Mouse (Mus musculus) C2C12 (cell line): ENCODE data around the gene Aagab. TPM values are rescaled to one million over a fixed set of nuclear protein-coding genes. Genes with fewer than 3 reads are reported as not detected.

ENCODE experiments used
- H3K27me3 ChIP-seq: one replicate; pipeline ENCODE4 v1.6.1; 2011; ENCODE audit not compliant: control insufficient read depth, insufficient read depth, insufficient read length
- H3K36me3 ChIP-seq: one replicate; pipeline ENCODE4 v1.6.1; 2011; ENCODE audit not compliant: control insufficient read depth, insufficient read depth
- H3K4me3 ChIP-seq: one replicate; pipeline ENCODE4 v1.5.1; 2011; ENCODE audit warnings: mild to moderate bottlenecking, control low read depth; ENCODE audit not compliant: poor library complexity, insufficient read depth, severe bottlenecking
- H3K79me2 ChIP-seq: one replicate; pipeline ENCODE4 v1.6.1; 2011; ENCODE audit not compliant: control insufficient read depth, insufficient read depth
- H3K79me3 ChIP-seq: one replicate; pipeline ENCODE4 v1.6.1; 2011; ENCODE audit warnings: low read depth, control low read depth
- H3ac ChIP-seq: one replicate; pipeline ENCODE3; 2011; ENCODE audit warnings: low read depth; ENCODE audit not compliant: control insufficient read depth, insufficient read length
- CEBPB ChIP-seq: IDR thresholded peaks from one replicate; pipeline ENCODE4 v1.6.1; 2011; ENCODE audit warnings: low read depth, mild to moderate bottlenecking, control low read depth, moderate library complexity
- CTCF ChIP-seq: IDR thresholded peaks from one replicate; pipeline ENCODE4 v1.5.1; 2011; ENCODE audit not compliant: control insufficient read depth, insufficient read depth, insufficient read length
- FOSL1 ChIP-seq: IDR thresholded peaks from one replicate; pipeline ENCODE4 v1.8.0; 2011; ENCODE audit warnings: mild to moderate bottlenecking, low read length; ENCODE audit not compliant: poor library complexity, insufficient read depth, severe bottlenecking
- MAX ChIP-seq: IDR thresholded peaks from one replicate; pipeline ENCODE4 v1.6.1; 2011; ENCODE audit warnings: mild to moderate bottlenecking, control low read depth
- MYOD1 ChIP-seq: IDR thresholded peaks from one replicate; pipeline ENCODE4 v1.6.1; 2011; ENCODE audit warnings: low read depth; ENCODE audit not compliant: control insufficient read depth, insufficient read length
- MYOG ChIP-seq: IDR thresholded peaks from one replicate; pipeline ENCODE4 v1.6.1; 2011; ENCODE audit not compliant: control insufficient read depth, insufficient read length; ENCODE audit errors: extremely low read depth
- USF1 ChIP-seq: IDR thresholded peaks from one replicate; pipeline ENCODE4 v1.6.1; 2011; ENCODE audit warnings: low read depth, mild to moderate bottlenecking, control low read depth, moderate library complexity
- polyA plus RNA-seq: library from polyadenylated mRNA; unstranded; fragments of >200 nt; fragmentation: generic; extraction: Trizol; gene quantifications from one replicate; pipeline ENCODE4 v1.2.1, GENCODE M21; 2012; ENCODE audit warnings: missing spikeins

The Aagab gene
- polyA plus RNA-seq, 1 experiment: 9.1 TPM

DNA sequence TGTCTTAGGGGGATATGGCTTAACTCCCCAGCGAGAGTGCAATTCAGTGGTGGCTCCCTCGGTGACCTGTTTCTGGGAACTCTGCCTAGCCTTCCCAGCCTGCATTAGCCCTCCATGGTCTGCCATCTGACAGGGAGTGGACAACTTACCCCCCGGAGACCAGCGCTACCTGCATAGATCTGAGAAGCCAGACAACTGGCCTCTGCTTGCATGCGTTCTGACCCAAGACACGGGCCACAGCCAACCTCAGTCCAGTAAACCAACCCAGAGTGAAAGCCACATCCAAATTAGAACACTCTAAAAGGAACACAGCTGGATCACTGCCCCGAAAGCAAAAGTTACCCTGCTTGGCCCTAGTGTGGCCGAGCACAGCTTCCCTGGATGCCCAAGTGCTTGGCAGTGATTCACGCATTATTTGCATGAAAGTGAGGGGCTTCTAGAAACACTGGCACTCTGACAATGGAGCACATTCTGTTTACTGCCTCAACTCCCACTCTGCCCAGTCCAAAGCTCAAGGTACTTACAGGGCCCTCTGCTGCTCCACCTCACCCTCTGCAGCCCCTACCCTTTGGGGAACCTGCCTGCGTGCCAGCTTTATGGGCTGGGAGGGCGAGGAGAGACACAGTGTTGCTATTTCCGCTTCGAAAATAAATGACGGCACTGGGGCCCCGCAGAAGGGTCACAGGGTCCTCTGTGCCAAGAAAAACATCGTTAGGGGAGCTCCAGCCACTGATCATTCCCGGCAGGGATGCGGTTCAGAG is 64.3 kb downstream of the Aagab start:
- TF ChIP-seq CEBPB: no peak
- TF ChIP-seq MYOG: no peak
- no peak for TF ChIP-seq USF1
- no peak for TF ChIP-seq MYOD1
- no peak for TF ChIP-seq CTCF
- no peak for TF ChIP-seq FOSL1
- no peak for TF ChIP-seq MAX
- H3K36me3 ChIP-seq: no peaks in the 10 kb centered on the region
- no peak overlapping the region for H3ac ChIP-seq

GRCm38 (mm10) chr9:63667373-63667724 is 64.9 kb downstream of the Aagab start:
- H3K4me3 ChIP-seq: no peak overlapping the region
- no peaks in the 10 kb centered on the region for H3K27me3 ChIP-seq
- no peak overlapping the region for H3ac ChIP-seq
- H3K79me3 ChIP-seq: peaks cover 3% of the 10 kb centered on the region
- TF ChIP-seq CEBPB (no peak), CTCF (no peak), USF1 (no peak), MAX (no peak), MYOD1 (no peak), MYOG (no peak), FOSL1 (no peak)
- H3K79me2 ChIP-seq: peaks cover 3% of the 10 kb centered on the region
- H3K36me3 ChIP-seq: no peaks in the 10 kb centered on the region

More for the DNA sequence above, 64.3 kb downstream of the Aagab start:
- Histone ChIP-seq H3K27me3 (no peaks in the 10 kb centered on the region), H3K4me3 (no peak overlapping the region), H3K79me2 (no peaks in the 10 kb centered on the region), H3K79me3 (peaks cover 2% of the 10 kb centered on the region)

DNA sequence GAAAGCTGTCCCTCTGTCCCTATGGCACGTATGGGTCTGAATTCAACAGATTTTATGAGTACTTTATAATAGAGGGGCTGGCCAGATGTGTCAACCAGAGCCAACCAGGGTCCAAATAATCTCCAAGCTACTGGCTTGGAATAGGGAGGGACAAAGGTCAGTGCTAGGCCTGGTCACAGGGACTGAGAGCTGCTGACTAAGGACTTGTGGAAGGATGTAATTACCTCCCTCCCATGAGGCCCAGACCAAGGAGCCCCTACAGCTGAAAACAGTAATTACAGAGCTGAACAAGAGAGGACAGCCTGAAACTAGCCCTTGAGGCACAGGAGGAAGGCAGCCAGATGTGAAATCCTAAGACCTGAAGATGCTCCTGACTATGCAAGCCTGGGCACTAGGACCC is 66.2 kb downstream of the Aagab start:
- no peaks in the 10 kb centered on the region for H3K36me3 ChIP-seq
- H3K27me3 ChIP-seq: no peaks in the 10 kb centered on the region
- no peak for TF ChIP-seq MYOD1
- no peak for TF ChIP-seq MYOG
- no peak for TF ChIP-seq USF1
- TF ChIP-seq FOSL1: no peak
- no peak for TF ChIP-seq CEBPB
- TF ChIP-seq MAX: no peak
- TF ChIP-seq CTCF: no peak
- no peak overlapping the region for H3K4me3 ChIP-seq
- H3ac ChIP-seq: no peak overlapping the region
- H3K79me2 ChIP-seq: peaks cover 10% of the 10 kb centered on the region
- peaks cover 8% of the 10 kb centered on the region for H3K79me3 ChIP-seq

GRCm38 (mm10) chr9:63669816-63670215 is 67.4 kb downstream of the Aagab start:
- H3K4me3 ChIP-seq: no peak overlapping the region
- peaks cover 13% of the 10 kb centered on the region for H3K79me2 ChIP-seq
- no peak for TF ChIP-seq MYOD1
- no peak for TF ChIP-seq FOSL1
- TF ChIP-seq CTCF: no peak
- TF ChIP-seq MYOG: no peak
- TF ChIP-seq CEBPB: no peak
- TF ChIP-seq USF1: no peak
- TF ChIP-seq MAX: no peak
- H3K27me3 ChIP-seq: no peaks in the 10 kb centered on the region
- H3ac ChIP-seq: no peak overlapping the region
- no peaks in the 10 kb centered on the region for H3K36me3 ChIP-seq
- peaks cover 8% of the 10 kb centered on the region for H3K79me3 ChIP-seq

- Histone ChIP-seq H3ac (no peak overlapping the region), H3K79me3 (peaks cover 13% of the 10 kb centered on the region), H3K4me3 (no peak overlapping the region), H3K79me2 (peaks cover 29% of the 10 kb centered on the region), H3K36me3 (no peaks in the 10 kb centered on the region), H3K27me3 (no peaks in the 10 kb centered on the region)
- TF ChIP-seq MYOG (no peak), CEBPB (no peak), USF1 (no peak), MAX (no peak), CTCF (no peak), MYOD1 (no peak), FOSL1 (no peak)
These were observed 70.5 kb downstream of the Aagab start for GRCm38 (mm10) chr9:63672797-63673493.
